Mouse (Mus musculus) embryo, embryonic 11 days (tissue): ENCODE measurements at regions not wholly inside any gene's neighbourhood (a gene's known extent, or its start where the extent isn't known, plus 50 kb on each side); places are given as distances from the start of the nearest gene placed in this dataset.
A peak's percentile ranks its signal among the peaks of the same experiment; 100 is the strongest.

Experiments used
- DNase-seq: peaks from one replicate; pipeline ENCODE4 v3.0.0-alpha.2; 2015

DNA sequence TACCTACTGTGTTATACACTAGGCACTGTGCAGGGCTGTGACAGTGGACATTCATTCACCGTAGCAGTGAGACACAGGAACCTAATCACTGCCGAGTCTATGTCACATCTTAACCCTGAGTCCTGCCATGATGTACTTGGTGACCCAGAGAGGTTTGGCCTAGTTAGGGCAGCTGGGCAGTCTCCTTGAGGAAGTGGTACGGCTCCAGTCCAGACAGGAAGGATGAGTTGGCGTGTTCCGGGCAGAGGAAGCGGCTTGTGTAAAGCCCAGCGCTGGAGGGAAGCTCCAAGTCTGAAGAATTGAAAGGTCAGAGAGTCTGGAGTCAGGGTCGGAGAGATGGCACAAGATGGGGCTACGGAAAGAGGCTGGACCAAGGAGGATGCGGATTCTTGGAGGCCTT lies 99.4 kb upstream of the Smim15 start:
- DNase-seq: no peak

DNA sequence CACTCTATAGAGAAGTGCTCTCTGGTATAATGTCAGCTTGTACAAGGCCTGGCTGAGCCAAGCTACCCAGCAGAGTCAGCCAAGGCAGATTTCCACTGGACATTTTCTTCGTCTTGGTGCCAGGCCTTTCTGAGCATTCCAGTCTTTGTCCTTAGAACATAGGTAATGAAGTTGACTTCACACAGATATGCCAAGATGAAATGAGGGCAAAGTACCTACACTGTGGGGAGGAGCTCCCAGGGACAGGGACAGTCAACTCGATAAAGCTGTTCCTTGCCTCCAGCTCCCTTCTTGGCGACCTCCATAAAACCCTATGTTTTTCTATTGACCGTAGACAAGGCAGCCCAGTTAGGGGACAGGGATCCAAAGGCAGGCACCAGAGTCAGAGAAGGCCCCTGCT lies 101.3 kb upstream of the Smim15 start:
- no peak for DNase-seq

DNA sequence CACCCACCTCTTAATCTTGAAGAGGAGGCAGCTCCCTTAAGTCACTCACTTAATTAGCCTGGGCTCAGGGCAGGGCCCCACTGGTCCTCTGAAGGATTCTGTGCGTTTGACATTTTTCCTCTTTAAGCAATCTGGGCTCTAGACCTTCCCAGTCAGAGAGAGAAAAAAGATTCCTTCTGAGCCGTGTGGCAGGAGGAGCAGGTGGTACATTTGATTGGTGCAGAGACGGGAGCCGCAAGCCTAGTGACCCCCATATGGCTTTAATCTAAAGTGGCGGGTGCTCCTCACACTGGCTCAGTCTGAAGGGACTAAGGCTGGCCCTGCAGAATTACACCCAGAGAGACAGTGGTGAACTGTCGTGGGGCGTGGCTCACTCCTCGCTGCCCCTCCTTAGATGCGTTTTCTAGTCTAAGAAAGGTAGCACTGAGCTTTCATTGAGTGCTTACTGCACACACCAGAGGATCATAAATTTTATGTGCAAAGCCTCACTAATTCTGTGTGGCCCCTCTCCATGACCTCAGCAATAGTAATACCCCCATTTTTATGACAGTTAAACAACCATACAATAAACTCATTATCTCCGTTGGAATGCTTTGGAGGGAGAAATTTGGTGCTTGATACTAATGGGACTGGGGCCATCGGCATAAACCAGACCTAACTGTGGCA lies 101.8 kb upstream of the Smim15 start:
- no peak for DNase-seq

DNA sequence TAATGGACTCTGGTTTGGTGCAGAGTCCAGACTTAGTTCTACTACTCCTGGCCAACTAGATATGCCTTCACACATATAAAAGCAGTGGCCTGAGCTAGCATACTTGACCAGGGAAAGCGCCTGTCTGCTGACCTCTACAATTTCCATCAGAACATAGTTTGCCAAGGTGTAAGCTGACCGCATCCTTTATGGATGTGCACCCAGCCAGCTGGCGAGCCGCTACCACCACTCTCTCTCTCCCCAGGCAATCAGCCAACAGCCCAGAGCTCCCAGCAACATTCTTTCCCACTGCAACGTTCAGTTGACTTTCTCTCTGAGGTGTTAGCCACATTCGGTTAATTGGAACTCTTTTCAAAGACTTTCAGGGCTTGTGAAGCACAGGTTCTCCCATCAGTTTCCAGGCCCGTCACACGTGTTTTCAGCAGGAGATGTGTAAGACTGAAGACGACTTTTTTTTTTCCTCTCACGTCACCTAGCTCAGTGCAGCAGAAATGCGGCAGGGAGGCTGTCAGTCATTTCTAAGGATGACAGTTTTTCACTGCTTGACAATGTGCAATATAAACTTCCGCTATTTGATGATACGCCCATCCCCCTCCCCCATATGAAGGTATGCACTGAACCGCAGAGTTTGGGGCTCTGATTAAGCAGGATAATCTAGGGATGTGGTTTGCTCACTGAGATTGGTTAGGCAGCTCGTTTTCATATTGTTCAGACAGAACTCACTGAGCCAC lies 104.2 kb upstream of the Smim15 start:
- no peak for DNase-seq

DNA sequence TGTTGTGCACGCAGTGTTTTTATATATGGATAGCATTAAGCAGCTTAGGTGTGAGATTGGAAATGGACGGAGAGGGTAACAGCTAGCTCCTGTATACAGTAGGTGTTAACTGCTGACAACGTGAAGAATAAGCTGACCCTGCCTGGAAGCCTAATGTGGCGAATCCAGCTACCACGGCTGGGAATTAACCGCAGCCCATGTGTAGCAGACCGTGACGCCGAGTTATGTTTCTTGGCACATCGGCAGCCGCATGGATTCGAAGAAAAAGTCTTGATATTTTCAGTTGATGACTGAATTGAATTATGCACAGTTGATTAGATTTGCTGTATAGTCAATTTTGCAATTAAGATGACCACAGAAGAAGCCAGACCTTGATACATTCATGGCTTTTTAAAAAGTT lies 108.6 kb upstream of the Smim15 start:
- no peak for DNase-seq

DNA sequence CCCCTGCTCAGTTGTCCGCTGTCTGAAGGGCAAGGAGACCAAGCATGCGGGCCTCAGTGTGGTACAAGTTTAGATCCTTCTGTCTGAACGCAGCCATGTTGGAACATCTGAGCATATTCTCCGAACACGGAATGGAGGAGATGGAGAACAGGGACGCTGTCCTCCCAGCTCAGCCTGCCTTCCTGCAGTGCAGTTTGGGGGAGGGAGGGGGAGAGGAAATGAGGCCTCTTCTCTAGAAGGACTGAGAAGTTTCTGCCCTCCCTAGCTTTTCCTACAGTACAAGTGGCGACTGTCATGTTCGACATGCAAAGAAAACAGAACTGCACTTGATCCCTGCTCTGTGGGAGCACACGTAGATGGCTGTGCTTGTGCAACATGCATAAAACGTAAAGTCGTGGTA lies 109.6 kb upstream of the Smim15 start:
- DNase-seq: peak; percentile 37

DNA sequence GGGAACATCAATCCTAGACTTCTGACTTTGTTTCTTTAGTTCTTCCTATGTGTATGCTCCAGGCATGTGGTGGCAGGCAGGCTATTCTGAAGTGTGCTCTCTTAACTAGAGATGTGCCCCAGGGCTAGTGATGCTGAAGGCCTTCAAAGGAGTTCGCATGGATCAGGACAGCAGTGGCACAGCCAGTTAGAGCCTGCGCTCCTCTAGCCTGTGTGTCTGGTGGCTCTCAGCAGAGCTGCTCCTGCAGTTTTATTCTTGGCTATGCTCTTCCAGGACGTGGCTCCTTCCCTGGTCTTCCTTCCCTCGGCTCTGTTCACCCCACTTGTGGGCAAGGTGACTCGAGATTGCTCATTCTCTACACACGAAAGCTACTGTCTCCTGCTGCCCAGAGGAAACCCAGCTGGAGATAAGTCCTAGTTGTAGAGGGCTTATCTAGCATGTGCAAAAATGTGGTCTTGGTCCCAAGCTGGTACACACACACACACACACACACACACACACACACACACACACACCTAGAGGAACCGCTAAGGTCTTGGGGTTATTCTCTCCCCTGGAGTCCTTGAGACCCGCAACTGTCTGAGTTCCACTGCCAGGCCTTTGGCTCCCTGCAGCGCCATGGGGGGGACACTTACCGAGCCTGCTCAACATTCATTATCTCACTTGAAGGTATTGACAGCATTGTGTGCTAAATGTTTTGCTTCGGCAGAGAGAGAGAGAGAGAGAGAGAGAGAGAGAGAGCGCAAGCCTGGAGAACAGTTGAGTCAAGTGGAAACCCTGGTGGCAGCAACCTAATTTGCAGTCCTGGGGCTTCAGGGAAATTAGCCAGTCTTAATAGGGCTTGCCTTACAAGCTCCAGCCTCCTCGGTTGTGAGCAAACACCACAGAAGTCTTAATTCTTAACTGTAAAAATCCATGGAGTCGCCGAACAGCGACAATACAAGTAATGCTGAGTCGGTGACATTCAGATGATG lies 110.4 kb upstream of the Smim15 start:
- peak; percentile 42 for DNase-seq

DNA sequence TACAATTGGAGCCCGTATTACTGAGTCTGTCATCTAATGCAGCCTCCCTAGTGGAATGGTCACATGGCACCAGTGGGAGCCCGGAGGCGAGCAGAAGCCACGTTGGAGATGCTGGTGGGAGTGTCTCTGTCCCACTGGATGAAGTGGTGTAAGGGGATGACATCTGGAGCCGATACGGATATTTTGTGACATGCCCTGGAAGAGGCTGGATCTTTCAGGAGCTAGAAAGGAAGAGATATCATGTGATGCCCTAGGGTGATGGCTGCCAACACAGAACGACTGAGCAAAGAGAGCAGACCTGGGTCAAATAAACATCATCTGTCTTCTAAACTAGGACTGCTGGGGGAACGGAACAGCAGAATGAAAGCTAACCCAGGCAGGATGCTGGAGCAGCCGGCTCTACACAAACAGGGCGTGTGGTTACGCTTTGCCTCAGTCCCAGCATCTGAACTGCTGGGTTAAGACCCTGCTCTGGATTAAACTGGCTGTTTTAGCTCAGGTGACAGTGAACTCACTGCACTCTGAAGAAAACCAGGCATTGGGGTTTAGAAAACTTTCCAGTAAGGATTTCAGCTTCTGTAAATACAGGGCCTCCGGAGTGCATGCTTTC lies 111.7 kb upstream of the Smim15 start:
- DNase-seq: peak; percentile 47

DNA sequence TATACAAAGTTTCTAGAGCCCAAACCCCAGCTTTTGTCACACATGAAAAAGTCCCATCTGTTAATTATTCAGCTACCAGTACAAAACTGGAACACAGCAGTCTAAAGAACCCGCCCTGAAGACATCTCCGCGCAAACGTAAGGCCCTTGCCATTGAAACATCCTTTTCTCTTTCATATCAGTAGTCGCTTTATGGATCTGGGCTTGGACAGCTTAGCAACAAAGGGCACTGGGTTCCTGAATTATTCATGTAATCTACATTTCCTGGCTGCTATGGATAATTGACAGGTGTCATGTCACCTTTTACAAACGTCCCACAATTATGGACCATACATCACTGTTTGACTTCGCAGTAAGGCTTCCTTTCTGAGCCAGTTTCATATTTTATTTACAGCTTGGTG lies 113.0 kb upstream of the Smim15 start:
- no peak for DNase-seq

DNA sequence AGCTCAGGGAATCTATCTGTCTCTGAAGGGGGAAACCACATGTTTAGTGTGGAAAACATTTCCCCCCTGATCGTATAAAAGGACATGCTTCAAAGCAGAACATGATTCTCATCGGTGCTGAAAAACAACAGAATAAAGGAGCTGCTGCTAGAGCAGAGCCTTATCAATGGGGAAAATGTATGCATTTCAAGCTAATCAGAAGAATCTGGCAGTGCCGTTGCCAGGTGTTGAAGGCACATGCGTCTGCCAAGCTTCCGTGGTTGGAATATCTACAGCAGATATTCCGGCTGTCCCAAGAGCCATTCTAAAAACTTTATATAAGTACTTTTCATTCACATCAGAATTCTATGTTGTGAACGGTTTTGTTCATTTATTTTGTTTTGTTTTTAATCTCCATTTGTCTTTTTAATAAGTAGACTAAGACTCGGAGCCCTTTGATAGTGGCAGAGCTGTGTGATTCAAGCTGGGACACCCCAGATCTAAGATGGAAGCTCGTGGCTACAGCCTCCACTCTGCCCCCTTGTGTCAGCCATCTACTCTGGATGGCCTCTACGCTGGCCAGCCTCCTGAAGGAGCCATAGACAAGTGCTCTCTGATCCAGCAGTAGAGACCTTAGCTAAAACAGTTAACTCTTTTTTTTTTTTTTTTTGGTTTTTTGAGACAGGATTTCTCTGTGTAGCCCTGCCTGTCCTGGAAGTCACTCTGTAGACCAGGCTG lies 116.6 kb upstream of the Smim15 start:
- no peak for DNase-seq

DNA sequence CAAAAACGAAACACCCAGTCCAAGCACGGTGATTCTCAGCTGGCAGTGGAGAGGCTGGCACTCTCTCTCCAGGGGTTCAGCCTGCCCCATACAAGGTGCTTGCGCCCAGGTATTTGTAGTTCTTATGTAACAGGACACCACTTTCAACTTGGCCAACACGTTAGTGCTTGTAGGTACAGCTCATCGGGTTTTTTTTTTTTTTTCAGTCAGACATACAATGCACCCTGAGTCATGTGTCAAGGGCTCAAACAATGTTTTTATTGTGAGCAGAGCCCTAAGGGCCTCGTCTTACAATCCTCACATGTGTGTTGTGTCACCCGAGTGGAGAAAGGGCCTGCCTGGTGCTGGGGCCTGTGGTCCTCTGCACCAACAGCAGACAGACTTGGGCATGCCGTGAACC lies 118.8 kb upstream of the Smim15 start:
- DNase-seq: no peak

DNA sequence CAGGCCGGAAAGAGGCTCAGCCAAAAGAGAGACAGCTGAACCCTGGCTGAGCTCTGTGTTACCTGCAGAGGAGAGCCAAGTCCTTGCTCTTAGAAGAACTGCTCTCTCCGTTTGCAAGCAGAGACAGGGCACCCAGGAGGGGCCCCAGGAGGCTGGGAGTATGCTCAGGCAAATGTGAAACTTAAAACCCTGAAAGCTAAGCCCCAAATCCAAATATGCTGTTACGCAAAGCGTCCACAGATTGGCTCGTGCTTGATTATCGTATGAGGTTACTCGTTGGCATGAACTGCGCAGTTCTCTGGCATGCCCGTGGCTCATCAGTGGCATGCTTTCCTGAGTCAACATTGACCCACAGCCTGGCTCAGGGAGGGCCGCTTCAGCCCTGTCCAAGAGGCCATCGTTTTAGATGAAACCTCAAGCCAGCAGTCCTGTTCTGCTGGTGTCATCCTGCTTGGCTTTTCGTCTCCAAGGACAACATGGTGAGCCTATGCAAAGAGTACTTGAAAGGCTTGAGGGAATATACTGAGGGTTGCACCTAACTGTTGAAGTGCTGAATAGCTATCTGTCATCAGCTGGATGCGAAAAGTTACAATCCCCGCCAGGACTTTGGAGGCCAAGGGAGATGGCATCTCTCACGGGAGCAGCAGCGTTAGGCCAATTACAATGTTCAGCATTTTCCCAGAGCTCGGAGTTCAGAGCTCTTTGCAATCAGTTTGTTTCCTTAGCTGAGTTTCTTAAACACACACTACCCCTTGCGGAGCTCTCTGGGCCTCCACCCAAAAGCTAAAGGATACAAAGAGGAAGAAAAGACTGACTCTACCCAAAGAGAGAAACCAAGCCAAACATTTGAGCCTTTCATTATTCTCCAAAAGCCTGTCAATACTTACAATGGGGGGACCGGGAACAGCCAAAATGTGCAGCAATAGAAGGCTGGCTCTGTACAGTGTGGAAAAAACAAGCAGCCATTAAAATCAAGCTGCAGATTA lies 120.8 kb upstream of the Smim15 start:
- DNase-seq: no peak

DNA sequence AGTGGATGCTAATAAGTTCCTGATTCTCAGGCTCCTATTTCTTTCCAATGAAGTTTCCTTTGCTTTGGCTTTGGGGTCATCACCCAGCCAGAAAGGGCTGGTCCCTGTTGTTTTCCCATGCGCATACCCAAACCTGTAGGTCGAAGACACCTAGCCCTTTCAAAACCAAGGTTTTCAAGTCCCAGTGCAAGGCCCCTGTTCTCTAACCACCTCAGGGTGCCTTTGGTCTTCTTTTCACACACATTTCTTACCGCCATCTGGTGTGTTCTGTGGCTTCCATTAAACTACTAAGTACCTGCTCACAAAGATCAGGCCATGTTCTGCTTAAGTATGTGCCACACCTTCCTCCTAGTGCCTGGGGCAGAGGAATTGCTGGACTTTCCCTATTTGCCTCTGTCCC lies 124.8 kb upstream of the Smim15 start:
- no peak for DNase-seq

DNA sequence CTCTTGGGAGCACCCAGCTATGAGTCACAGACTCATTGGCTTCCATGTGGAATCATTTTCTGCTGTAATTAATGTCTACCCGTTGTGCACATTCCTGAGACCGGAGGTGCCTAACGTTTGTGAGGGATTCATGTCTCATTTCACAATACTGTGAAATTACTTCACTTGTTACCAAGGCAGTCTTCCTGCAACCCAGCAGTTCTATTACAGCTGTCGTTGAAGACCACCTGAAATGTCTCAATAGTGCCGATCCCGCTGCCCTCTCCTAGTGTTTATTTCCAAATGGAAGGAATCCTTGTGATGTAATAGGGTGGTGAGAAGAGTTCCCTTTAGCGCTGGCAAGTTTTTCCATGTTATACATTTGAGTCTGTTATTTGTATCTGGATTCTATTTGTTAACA lies 125.8 kb upstream of the Smim15 start:
- DNase-seq: no peak

DNA sequence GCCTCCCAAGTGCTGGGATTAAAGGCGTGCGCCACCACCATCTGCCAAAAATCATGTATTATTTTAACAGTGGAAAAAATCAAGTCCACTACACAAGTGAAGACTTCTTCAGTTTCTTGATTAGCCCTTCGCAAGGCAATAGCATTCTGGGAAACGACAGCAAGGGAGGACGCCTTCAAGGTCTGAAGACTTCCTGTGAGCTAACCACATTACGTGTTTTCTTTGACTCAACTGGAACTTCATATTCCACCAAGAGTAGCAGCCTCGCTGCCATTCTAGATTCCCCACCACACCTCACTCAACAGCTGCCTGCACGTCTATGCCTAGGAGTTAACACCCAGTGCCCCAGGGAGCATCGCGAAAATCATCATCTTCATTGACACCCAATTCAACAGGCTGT lies 126.2 kb upstream of the Smim15 start:
- DNase-seq: no peak

DNA sequence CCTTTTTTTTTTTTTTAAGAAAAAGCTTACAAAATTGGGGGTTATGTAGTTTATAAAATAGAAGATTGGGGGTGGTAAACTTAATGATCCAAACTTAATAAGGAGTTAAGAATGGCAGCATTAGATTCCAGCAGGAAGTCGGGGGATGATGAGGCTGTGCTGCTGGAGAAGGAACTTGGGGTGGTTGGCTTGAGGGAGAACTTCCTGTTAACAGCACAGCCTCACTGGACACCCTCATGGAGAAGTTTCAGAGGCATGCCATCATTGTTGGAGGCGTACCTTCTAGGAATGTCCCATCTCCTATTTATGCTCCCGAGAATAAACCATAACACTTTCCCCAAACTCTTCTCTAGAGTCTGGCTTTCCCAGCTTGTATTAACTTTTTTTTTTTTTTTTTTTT lies 126.7 kb upstream of the Smim15 start:
- no peak for DNase-seq

DNA sequence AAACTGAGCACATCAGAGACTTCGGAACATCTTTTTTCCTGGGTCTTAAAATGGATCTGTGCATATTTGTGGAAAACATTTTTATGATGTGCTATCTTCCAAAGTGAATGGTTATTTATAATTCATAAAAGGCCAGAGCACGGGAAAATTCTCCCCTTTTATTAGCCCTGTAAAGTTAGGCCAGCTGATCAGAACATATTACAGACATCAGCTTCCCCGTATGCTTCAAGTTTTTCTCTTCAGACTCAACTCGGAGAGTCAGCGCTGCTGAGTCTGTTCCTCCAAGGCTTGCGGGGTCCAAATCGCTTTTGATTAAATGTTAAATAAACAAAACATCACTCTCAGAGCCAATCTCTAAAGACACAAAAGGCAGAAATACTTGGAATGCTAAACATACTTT lies 134.1 kb upstream of the Smim15 start:
- no peak for DNase-seq

DNA sequence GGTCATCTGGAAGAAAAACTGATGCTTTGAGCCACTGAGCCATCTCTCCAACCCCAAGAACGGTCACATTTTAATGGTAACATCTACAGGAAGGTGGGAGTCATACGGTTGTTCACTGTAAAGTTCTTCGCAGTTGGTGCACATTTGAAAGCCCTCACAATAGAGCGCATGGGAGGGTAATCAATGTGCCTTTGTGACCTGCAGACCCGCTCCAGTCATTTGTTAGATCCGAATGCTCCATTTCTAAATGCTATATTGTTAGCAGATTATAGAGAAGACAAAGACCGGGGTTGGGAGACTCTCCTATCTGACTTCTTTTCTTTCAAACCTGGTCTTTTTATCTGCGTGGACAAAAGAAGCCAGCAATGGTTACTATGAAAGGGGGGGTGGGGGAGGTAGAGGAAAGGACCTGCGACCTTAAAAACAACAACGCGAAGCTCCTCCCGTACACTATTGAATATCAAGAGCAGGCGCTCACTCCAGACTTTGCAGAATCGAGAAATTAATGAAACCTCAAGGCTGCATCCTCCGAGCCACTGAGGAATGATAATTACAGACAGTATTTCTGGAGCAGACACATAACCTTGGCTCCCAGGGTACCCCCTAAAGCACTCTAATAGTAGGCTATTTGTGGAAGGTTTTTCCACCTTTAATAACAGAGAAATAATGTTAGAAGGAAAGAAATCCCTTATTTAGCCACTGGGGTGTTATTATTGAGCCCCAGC lies 134.7 kb upstream of the Smim15 start:
- no peak for DNase-seq

DNA sequence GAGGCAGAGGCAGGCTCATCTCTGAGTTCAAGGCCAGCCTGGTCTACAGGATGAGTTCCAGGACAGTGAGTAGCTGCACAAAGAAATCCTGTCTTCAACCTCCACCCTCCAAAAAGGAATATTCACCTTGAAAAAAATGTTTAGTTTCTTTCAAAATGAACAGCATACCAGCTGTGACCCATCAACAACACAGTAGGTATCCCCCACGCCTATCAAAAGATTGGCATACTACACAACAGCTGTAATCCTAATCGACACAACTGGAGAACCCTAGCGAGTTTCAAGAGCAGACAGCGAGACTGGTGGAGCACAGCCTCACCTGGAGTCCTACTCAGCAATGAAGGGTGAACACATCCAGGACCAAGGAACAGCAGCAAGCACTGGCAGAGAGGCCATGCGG lies 136.3 kb upstream of the Smim15 start:
- DNase-seq: no peak

DNA sequence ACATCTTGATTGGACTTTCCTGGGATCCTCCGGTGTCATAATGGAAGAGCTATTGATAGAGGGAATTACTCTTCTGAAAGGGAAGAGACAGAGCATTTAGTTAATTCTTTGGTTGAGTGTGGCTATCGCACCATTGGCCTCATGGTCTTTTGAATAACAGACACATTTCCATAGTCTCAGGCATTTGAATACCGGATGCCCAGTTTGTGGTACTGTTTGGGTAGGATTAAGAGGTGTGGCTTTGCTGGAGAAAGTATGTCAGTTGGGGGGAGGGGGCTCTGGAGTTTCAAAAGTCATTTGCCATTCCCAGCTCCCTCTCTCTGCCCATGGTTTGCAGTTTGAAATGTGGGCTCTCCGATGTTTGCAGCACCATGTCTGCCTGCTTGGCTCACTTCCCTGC lies 139.4 kb upstream of the Smim15 start:
- no peak for DNase-seq
